Mouse (Mus musculus) macrophage (primary cell): ENCODE results near the gene Hbq1b. TPM values are rescaled to one million over a fixed set of nuclear protein-coding genes. Genes with fewer than 3 reads are reported as not detected.
A peak's percentile ranks its signal among the peaks of the same experiment; 100 is the strongest.

Experiments
- H3K27ac ChIP-seq: fragments of 350-480 bp; formaldehyde crosslinking; 2 replicates; pipeline ENCODE4 v1.9.0; 2021
- H3K36me3 ChIP-seq: fragments of 350-480 bp; formaldehyde crosslinking; 2 replicates; pipeline ENCODE4 v1.9.0; 2021; ENCODE audit errors: inconsistent target
- H3K4me3 ChIP-seq: fragments of 350-480 bp; formaldehyde crosslinking; 2 replicates; pipeline ENCODE4 v1.9.0; 2021; ENCODE audit errors: inconsistent target
- H3K79me2 ChIP-seq: fragments of 350-480 bp; formaldehyde crosslinking; 2 replicates; pipeline ENCODE4 v1.9.0; 2021; ENCODE audit errors: inconsistent target
- WGBS: methylation state at CpG from one replicate; pipeline ENCODE4 v1.1.7; 2026; ENCODE audit warnings: inconsistent platforms; ENCODE audit not compliant: missing documents; 5-methylcytosine and 5-hydroxymethylcytosine counted together
- polyA plus RNA-seq: library from polyadenylated mRNA; stranded (reverse); fragments of 250-400 nt; gene quantifications from 3 replicates; pipeline ENCODE4 v1.2.4, GENCODE M21; 2018; ENCODE audit warnings: inconsistent platforms

Hbq1b gene
- polyA plus RNA-seq, 1 experiment from 2014 or later: not detected

DNA sequence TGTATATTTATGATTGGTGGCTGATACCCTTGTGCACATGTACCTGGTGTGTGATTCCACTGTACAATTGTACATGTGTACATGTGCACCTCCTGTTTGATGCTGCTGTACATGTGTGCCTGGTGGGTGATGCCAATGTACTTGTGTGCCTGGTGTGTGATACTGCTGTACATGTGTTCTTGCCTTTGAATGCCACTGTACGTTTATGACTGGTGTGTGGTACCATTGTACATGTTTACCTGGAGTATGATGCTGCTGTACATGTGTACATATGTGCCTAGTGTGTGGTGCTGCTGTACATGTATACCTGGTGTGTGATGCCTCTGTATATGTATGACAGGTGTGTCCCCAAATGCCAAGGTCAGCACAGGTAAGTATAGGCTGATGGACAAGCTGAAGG is 14.7 kb downstream of the Hbq1b start:
- no peak overlapping the region for H3K4me3 ChIP-seq
- H3K27ac ChIP-seq: no peak overlapping the region
- WGBS: 73% methylated on average over 1 of the region's 1 CpGs

DNA sequence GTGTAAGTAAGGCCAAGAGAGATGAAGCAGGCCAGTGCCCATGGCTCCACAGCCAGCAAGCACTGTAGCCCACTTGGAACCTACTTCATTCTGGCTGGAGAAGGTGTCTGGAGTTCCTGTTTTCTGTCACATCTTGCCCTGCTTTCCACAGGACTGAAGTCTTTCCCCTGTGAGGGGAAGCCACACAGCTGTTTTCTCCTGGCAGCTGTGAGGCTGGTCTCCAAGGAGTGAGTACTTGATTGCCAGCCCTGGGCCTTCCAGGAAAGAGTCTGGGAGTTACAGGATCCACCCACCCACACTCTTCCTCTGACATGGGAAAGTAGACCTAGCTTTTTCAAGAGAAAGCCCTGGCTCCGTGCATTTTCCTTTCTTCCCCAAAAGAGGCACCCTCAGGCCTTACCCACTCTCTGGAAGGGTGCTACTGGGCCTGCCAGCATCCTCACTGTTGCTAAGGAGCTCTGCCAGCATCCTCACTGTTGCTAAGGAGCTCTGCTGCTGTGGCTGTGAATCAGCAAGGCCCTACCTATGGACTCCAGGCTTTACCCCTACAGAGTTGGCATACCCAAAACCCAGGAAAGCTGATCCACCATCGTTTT is 16.2 kb downstream of the Hbq1b start:
- no peaks in the 10 kb centered on the region for H3K36me3 ChIP-seq
- H3K27ac ChIP-seq: no peak overlapping the region
- H3K79me2 ChIP-seq: no peaks in the 10 kb centered on the region
- 52% methylated on average over 2 of the region's 2 CpGs for WGBS
- H3K4me3 ChIP-seq: no peak overlapping the region

More for the DNA sequence above, 14.7 kb downstream of the Hbq1b start:
- no peaks in the 10 kb centered on the region for H3K36me3 ChIP-seq
- H3K79me2 ChIP-seq: no peaks in the 10 kb centered on the region

DNA sequence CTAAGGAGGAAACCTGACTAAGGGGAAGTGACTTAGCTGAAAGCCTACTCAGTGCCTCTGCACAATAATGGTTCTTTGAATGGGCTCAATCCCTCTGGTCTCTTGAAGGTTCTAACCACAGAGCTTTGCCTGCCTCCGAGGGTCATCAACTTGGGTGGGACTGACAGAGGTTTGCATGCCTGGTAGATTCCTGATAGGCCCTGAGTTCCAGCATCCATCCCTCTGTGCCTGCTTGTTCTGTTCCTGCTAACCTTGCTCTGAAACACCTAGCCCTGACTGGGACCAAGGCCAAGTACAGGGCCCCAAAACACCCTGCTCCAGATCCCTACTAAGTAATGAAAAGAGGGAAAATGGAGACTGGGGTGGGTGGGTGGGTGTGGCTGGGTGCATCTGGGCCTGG is 16.7 kb downstream of the Hbq1b start:
- H3K36me3 ChIP-seq: no peaks in the 10 kb centered on the region
- H3K79me2 ChIP-seq: no peaks in the 10 kb centered on the region
- H3K4me3 ChIP-seq: no peak overlapping the region
- 82% methylated on average over 1 of the region's 1 CpGs for WGBS
- no peak overlapping the region for H3K27ac ChIP-seq

DNA sequence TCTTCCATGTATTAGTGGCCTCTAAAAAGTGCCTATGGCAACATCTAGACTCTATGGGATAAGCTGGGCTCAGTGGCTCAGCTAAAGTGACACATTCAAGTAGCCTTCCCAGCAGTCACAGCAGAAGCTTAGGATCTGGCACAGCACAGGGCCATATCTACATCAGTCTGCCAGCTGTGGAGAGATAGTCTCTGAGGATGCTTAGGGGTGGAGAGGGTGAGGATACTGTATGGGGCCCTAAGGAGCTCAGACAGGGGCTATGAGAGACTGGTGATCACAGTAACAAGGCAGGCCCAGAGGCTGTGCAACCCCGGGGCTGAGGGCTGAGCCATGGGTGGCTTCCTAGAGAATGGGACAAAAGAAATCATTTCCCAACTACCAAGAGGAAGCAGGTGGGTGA is 20.2 kb downstream of the Hbq1b start:
- WGBS: 70% methylated on average over 1 of the region's 1 CpGs
- no peak overlapping the region for H3K4me3 ChIP-seq
- no peaks in the 10 kb centered on the region for H3K36me3 ChIP-seq
- no peak overlapping the region for H3K27ac ChIP-seq
- no peaks in the 10 kb centered on the region for H3K79me2 ChIP-seq

DNA sequence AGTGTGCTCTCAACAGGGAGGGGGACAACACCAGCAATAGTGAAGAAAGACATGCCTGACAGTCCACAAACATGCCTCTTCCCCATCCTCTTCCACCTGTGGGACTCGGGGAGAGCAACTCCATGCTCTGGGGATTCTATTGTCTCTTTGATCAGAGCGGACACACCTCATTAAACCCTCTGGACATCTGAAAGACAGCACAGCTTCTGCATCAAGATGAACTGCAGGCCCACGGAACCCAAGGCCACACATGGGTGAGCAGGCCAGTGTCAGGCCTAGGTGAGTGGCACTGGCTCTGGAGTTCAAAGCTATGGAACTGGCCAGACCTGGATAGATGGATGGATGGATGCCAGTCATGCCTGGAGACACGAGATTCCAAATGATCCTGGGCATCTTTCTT is 22.7 kb downstream of the Hbq1b start:
- H3K79me2 ChIP-seq: no peaks in the 10 kb centered on the region
- WGBS: 85% methylated on average over 4 of the region's 4 CpGs

DNA sequence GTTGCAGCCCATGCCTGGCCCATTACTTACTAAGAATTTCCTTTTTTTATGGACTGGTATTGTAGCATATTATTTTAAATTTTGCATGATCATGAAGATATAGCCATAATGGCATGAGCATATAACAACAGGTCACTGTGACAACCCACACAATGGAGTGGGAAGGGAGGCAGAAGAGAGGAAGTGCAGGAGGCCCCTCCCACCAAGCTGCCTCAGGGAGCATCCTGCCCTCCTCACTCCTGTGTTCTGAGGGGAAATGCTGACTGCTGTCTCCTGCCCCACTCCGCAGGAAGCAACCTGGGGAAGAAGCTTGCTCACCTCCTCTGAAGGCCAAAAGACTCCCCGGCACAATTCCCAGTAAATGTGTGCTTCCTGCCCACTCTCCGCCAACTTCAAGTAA is 23.2 kb downstream of the Hbq1b start:
- no peaks in the 10 kb centered on the region for H3K79me2 ChIP-seq
- whole genome bisulfite sequencing: 75% methylated on average over 3 of the region's 3 CpGs
- H3K4me3 ChIP-seq: no peak overlapping the region
- H3K36me3 ChIP-seq: no peaks in the 10 kb centered on the region
- no peak overlapping the region for H3K27ac ChIP-seq

More for the DNA sequence above, 22.7 kb downstream of the Hbq1b start:
- Histone ChIP-seq H3K36me3 (no peaks in the 10 kb centered on the region), H3K27ac (no peak overlapping the region), H3K4me3 (no peak overlapping the region)

DNA sequence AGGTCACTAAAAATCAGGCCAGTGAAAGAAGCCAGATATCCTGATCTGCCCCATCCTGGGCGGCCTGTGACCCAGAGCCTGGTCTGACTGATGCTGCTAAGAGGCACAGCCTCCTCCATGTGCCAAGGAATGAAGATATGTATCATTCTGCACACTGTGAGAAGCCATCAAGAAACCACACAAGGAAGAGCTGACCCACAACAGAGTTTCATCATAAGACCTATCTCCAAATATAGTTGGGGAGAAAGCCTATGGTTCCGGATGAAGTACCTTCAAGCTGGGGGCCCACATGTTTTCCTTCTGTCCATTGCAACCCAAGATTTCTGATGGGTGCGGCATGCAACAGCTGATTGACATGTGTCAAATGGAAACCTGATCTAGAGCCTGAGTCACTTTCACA is 29.2 kb downstream of the Hbq1b start:
- no peaks in the 10 kb centered on the region for H3K36me3 ChIP-seq
- no peak overlapping the region for H3K4me3 ChIP-seq
- H3K79me2 ChIP-seq: no peaks in the 10 kb centered on the region
- no peak overlapping the region for H3K27ac ChIP-seq
- 68% methylated on average over 3 of the region's 3 CpGs for WGBS

DNA sequence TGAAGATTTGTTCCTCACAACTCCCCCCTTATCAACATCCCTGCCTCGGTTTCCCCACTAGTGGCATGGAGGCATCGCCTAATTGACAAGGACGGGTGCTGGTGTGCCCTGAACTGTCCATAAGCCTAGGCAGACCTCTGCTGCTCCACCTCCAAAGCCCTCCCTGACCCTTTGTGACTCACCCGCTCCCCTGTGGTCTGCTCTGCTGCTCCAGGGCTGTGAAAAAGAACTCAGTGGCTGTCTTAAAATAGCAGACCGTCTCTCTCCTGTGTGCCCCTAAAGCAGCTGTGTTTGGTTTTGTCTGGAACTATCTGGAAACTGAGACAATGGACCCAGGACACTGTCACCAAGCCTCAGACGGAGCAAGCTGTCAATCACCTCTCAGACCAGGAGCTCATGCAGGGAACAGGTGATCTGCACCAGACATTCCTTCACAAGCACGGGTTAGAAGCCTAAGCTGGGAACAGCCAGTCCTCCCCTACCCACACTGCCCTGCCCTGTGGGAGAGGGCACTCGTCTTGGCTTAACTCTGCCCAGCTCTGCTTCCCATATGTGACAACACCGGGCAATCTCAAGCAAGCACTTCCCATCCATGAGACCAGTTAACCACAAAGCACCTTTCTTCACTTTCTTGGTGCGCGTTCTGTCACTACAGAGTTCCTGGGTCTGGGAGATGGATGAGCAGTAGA is 33.9 kb downstream of the Hbq1b start:
- H3K27ac ChIP-seq: no peak overlapping the region
- 60% methylated on average over 11 of the region's 11 CpGs for WGBS
- H3K79me2 ChIP-seq: no peaks in the 10 kb centered on the region
- no peak overlapping the region for H3K4me3 ChIP-seq
- H3K36me3 ChIP-seq: no peaks in the 10 kb centered on the region

DNA sequence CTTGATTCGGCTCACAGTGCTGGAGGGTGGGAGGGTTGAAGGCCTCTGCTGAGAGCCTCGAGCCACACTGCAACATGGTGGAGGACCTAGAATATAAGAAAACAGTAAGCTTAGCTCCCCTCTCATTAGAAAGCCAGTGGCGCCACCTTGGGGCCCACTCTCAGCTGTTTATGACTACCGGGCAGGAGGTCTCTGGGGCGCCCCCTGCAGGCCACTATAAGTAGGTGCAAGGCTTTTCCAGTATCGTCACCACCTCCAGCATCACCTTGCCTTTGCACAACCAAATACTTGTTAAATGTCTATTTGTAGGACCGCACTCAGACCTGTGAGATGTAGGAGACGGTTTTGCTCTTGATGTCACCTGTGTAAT is 34.4 kb downstream of the Hbq1b start:
- H3K27ac ChIP-seq: no peak overlapping the region
- 33% methylated on average over 8 of the region's 8 CpGs for WGBS
- H3K4me3 ChIP-seq: no peak overlapping the region

DNA sequence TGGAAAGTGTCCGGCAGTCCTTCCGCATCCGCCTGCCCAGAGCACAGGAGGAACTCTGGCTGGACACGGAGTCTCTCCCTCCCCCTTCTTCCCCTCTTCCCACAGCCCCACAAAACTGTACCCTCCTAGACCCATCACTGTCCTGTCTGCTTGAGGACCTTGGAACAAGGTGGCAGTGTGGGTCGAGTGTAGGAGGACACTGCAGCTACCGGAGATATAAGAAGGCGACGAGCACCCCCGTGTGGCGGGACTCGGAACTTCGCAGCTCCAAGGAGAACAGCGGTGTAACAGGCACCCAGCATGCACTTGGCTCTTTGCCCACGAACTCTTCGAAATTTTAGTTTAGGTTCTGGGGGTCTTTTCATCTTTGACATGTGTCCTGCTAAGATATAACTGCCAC is 37.8 kb downstream of the Hbq1b start:
- Histone ChIP-seq H3K4me3 (peak overlapping the region; percentile 17; the same call in 1 of the 2 replicates), H3K27ac (0 out of 2 replicates have a peak overlapping the region, but pooled peaks have one; percentile 2), H3K36me3 (no peaks in the 10 kb centered on the region), H3K79me2 (no peaks in the 10 kb centered on the region)
- 8% methylated on average over 15 of the region's 15 CpGs for WGBS

More for the DNA sequence above, 34.4 kb downstream of the Hbq1b start:
- no peaks in the 10 kb centered on the region for H3K36me3 ChIP-seq
- H3K79me2 ChIP-seq: no peaks in the 10 kb centered on the region

DNA sequence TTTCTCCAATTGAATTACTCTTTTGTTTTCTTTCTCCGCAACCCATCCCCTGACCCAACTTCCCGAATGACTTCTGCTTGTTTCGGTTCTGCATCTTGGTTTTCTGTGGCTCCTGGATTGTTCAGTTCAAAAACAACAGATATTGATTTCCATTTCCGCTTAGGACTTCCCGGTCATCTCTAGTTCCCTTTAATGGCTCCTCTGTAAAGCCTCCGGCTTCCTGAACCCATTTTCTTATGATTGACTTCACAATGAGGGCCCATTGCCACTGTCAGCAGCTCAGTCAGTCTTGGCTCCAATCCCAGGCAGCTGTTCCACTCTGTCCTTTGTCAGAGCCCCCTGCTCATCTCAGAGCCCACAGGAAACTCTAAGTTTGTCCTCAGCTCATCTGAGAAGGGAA is 44.3 kb downstream of the Hbq1b start:
- H3K4me3 ChIP-seq: no peak overlapping the region
- no peaks in the 10 kb centered on the region for H3K79me2 ChIP-seq
- peak overlapping the region; percentile 70 for H3K27ac ChIP-seq
- 14% methylated on average over 6 of the region's 6 CpGs for WGBS
- H3K36me3 ChIP-seq: no peaks in the 10 kb centered on the region

DNA sequence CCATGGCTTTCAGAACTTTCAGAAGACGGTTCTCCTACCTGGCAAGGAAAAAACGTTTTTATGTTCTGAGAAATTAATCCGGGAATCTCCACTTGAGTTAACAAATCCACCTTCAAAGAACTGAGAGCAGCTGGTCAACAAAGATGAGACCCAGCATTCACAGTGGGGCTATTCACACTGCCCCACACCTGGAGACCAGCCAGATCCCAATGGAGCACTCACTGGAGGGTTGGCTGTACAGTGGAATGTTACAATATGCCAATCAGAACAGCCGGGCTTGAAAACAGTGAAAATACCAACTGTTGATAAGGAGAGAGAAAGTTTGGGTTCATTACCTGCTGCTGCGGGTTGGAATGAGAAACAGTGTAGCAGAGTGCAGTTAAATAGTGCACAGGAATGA is 45.1 kb downstream of the Hbq1b start:
- Histone ChIP-seq H3K36me3 (no peaks in the 10 kb centered on the region), H3K4me3 (no peak overlapping the region), H3K27ac (no peak overlapping the region), H3K79me2 (no peaks in the 10 kb centered on the region)
- 95% methylated on average over 5 of the region's 5 CpGs for WGBS

DNA sequence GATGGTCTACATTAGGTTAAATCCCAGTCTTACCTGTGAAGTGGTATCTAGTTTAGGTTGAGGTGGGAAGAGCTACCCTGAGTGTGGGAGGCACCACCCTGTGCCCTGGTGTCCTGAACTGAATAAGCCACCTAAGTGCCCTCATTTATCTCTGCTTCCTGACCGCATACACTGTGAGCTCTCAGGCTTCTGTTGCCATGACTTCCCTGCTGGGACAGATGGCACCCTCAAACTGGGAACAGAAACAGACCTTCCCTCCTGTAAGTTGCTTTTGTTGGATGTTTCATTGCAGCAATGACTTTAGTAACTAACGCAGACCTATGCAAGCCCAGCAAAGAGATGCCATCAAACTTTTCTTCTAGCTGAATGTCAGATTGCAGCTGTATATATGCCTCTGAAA is 46.5 kb downstream of the Hbq1b start:
- H3K4me3 ChIP-seq: no peak overlapping the region
- WGBS: 64% methylated on average over 2 of the region's 2 CpGs
- no peaks in the 10 kb centered on the region for H3K36me3 ChIP-seq
- no peaks in the 10 kb centered on the region for H3K79me2 ChIP-seq
- H3K27ac ChIP-seq: no peak overlapping the region

DNA sequence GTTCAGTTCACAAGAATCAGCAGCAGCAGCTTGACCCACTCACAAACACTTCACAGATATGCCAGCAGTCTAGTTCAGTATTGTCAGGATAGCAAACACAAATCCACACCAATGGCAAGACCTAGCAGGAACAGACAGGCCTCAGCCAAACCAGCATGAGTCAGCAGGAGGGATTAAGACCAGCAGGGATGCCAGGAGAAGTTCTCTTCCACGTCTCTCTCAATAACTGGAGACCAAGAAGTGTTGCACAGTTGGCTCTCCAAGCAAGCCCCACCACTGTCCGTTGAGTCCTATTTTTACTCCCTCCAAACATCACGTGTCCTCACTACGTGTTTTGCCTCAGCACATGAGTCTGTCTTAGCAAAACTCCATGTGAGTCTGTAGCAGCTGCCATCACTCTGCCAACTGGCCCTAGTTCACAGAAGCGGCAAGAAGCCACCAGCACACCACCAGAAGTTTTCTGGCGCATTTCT is 49.7 kb downstream of the Hbq1b start:
- Histone ChIP-seq H3K27ac (no peak overlapping the region), H3K36me3 (no peaks in the 10 kb centered on the region), H3K79me2 (no peaks in the 10 kb centered on the region), H3K4me3 (no peak overlapping the region)
- 87% methylated on average over 6 of the region's 6 CpGs for WGBS
